Mouse (Mus musculus) CD4-positive, CD25-positive, alpha-beta regulatory T cell, adult 9 weeks (primary cell): Measurements from ENCODE around the gene Ins2. TPM values are rescaled to one million over a fixed set of nuclear protein-coding genes. Genes with fewer than 3 reads are reported as not detected.

ENCODE experiments used
- polyA plus RNA-seq: library from polyadenylated mRNA; unstranded; fragments of 100-300 nt; shearing (Covaris generic); gene quantifications from one replicate; pipeline ENCODE4 v1.2.1, GENCODE M21; 2017

The Ins2 gene
- polyA plus RNA-seq: not detected

DNA sequence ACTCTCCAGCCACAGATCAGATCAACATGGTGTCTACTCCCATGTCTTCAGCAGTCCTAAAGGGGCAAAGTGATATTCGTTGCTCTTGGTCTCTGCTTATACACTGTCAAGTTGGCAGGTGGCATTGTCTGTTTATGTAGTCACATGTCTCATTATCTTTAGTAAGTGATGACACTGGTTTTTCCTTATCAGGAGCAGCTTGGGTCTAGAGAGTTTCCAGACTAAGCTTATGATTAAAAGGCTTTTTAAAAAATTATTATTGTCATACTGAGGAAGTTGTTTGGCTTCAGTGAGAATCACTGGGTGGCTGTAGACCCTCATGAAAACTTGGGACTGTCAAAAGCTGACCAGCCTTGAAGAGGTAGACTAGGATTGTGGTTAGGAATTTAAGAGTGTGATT is at the start of gene Ins2:
Gene Ins2 (minus strand): TSS at position 101 of the 400 bp plus-strand sequence.

GRCm38 (mm10) chr7:142669751-142670625 is 73.2 kb downstream of the Ins2 start, which contains the start of gene Gm49394:
Gm49394 (minus strand) TSS chr7:142669942.

GRCm38 (mm10) chr7:142666659-142667058 is 76.5 kb downstream of the Ins2 start, which contains the start of gene Igf2:
Igf2 (minus strand) TSS chr7:142666816.

Other genes starting within 250 kb of the Ins2 start
- gene Tnnt3, start 244.5 kb downstream of the Ins2 start, polyA plus RNA-seq: 5.5 TPM
- 4.7 TPM for gene Mrpl23, start 210.7 kb downstream of the Ins2 start, polyA plus RNA-seq
- 0.55 TPM for gene Igf2, start 76.6 kb downstream of the Ins2 start, polyA plus RNA-seq
- not detected for gene Gm49394, start 73.4 kb downstream of the Ins2 start, polyA plus RNA-seq
- not detected for gene Th, start 187.7 kb upstream of the Ins2 start, polyA plus RNA-seq
- gene Ascl2, start 225.9 kb upstream of the Ins2 start, polyA plus RNA-seq: 2.2 TPM